Mouse (Mus musculus) adrenal gland, postnatal 10 days (tissue): ENCODE results near the gene Ypel2. TPM values are rescaled to one million over a fixed set of nuclear protein-coding genes. Genes with fewer than 3 reads are reported as not detected.

Source experiments
- DNase-seq: peaks from one replicate; pipeline ENCODE4 v3.0.0; 2021; ENCODE audit warnings: mixed read lengths
- total RNA-seq, 2 experiments: library from RNA; stranded (reverse); gene quantifications; 2 replicates each; pipeline ENCODE4 v1.2.3; 2021

Gene Ypel2
- total RNA-seq, 2 experiments from 2014 or later = 16.1 to 28.3 TPM

- DNase-seq = peak; percentile 73
Observed at GRCm38 (mm10) chr11:86995625-86996221, 2.2 kb upstream of the Ypel2 start.

- DNase-seq = no peak
Observed at GRCm38 (mm10) chr11:86994791-86995624, 1.5 kb upstream of the Ypel2 start.

DNA sequence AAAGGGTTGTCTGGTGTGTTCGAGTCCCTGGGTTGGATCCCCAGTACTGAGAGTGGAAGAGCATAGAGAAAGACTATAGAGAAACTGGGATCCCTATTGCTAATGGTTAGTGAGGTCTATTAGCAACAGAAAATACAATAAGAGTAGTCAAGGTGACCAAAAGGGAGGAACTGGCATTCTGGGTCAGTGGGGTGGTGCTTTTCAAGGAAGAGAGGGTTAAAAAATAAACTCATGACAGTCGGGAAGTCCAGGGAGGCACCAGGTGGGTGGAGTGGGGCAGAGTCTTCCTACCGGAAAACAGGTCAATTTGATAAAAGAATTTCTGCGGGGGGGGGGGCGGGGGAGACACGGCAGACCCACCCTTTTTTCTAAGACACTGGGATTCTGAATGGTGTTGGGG lies 823 bp upstream of the Ypel2 start:
- no peak for DNase-seq

DNA sequence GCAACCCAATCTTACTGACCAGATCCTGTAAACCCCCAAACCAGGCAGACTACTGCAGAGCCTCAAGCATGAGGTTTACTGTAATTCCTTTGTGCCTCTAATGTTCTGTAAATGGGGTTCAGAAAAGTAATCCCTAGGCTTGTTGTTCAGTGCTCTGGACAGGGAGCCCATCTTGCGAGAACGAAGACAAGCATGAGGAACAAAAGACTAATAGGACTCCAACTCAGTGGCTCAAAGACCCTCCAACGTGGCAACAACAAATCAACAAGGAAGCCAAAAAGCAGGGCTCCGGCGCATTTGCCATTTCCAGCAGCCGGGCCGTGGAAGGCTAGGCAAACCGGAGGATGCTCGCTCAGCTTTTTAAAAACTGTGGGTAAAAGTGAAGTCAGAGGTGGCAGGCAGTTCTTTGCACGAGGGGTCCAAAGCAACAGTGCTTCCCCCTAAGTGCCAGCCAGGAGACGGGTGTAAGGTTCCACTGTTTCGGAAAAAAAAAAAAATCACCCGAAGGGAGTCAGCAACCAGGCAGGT lies 982 bp downstream of the Ypel2 start:
- no peak for DNase-seq

DNA sequence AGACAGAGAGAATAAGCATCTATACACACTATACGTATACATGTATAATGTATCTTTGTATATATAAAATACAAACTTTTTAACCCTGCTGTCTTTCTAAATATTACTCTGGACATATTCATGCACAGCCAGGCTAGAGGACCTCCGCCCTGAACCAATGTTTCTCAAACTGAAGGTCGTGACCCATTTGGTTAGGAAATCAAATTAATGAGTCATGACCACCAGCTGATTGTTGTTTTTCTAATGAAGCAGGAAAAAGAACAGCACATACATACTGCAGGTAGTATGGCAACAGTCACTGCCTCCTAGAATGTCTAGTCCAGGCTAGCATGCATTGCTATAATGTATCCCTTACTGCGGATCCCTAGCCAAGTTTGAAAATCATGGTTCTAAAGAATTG lies 2.3 kb downstream of the Ypel2 start:
- no peak for DNase-seq

GRCm38 (mm10) chr11:86990309-86990708 lies 3.2 kb downstream of the Ypel2 start:
- DNase-seq = no peak

GRCm38 (mm10) chr11:86984990-86985389 lies 8.5 kb downstream of the Ypel2 start:
- DNase-seq = no peak

DNA sequence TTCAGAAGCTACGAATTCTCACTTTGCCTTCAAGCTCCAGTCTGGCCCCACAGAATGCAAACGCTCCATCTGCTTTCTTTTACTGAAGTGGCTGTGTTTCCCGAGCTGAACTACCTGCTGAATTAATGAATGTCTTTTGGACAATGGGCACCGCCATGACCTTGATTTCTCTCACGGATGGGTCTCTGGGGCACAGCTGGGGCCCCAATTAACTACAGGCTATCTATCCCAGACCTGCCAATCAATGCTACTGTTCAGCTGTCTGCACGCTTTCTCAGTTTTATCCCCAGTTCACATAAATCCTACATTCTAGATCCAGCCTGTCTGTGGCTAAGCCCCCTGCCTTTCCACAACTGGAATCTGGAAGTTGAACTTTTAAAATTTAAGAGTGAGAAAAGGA lies 10.5 kb downstream of the Ypel2 start:
- DNase-seq = no peak

- DNase-seq = no peak
Observed at GRCm38 (mm10) chr11:86981229-86981791, 12.2 kb downstream of the Ypel2 start.

DNA sequence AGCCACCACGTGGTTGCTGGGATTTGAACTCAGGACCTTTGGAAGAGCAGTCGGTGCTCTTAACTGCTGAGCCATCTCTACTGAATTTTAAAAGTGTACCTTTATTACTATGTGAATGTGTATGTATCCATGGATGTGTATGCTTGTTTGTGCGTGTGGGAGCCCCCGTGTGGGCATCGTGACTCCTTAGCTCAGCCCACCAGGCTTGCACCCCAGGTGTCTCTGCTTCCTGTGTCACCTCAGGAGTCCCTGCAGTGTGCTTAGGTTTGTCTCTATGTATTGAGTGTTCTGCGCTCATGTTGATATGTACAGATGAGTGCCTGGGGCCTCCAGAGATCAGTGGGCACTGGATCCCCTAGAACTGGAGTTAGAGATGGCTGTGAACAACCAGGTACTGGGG lies 13.0 kb downstream of the Ypel2 start:
- no peak for DNase-seq

DNA sequence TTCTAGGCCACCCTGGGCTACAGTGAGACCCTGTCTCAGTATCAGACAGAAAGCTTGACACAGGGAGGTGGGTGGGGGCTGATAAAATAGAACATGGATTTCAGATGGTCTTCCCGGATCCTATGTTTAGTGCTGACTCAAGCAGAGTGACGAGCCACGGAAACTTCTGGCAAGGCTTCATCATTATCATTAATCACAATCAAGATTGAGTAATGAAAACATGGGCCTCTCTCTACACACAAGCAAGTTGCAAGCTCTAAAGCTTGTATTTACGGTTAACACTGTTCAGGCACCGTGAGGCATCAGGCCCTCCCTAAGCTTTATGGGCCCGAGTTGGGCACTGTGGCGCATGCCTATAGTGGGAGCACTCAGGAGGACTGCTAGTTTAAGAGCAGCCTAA lies 13.7 kb downstream of the Ypel2 start:
- DNase-seq = no peak

GRCm38 (mm10) chr11:86977242-86977641 lies 16.3 kb downstream of the Ypel2 start:
- no peak for DNase-seq

GRCm38 (mm10) chr11:86974401-86974800 lies 19.1 kb downstream of the Ypel2 start:
- DNase-seq = no peak

GRCm38 (mm10) chr11:86973255-86973654 lies 20.3 kb downstream of the Ypel2 start:
- no peak for DNase-seq

GRCm38 (mm10) chr11:86971057-86971753 lies 22.3 kb downstream of the Ypel2 start:
- DNase-seq = no peak

GRCm38 (mm10) chr11:86969041-86969821 lies 24.3 kb downstream of the Ypel2 start:
- no peak for DNase-seq

GRCm38 (mm10) chr11:86967506-86967905 lies 26.0 kb downstream of the Ypel2 start:
- DNase-seq = no peak

DNA sequence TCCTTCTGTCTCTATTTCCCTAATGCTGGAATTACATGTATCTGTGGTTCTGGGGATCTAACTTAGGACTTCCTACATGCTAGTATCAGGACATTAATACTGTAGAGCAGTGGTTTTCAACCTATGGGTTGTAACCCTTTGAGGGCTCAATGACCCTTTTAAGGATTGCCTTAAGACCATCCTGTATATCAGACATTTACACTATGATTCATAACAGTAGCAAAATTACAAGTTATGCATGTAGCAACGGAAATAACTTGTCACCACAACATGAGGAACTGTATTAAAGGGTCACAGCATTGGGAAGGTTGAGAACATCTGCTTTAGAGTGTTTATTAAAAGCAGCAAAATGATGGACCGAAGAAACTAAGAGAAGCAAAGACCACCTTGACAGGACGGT lies 26.8 kb downstream of the Ypel2 start:
- no peak for DNase-seq

DNA sequence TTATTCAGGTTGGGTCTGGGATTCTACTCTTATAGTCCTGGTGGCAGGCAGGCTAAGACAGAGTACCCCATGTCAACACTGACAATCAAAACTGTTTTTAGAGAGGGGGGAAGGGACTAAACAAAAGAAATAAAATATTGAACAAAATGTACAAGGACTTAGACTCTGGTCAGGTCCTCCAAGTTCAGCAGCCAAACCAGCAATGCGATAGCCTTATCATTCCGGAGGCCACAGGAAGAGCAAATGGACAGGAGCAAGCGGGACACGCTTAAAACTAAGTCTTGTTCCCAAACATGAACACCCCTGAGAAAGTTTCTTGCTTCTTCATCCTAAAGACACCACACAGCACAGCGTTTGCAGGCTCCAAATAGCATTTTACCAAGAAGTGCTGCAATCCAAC lies 28.4 kb downstream of the Ypel2 start:
- DNase-seq = no peak

- DNase-seq = no peak
Observed at GRCm38 (mm10) chr11:86963698-86964097, 29.8 kb downstream of the Ypel2 start.

DNA sequence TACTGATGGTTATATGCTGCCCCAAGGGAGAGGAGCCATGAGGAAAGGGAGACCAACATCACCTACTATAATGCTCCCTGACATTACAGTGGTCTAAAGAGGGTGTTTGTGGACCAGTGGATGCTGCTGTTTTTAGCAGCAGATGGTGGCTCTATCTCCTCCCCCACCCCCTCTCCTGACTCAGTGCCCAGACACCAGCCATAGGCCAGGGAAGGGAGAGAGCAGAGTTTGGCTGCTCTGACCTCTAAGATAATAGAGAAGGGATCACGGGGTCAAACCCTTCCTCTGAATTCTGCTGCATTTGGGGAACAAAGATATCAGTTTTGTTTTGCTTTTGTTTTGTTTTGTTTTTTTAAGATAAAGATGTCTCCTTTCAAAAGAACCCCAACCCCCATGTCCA lies 30.5 kb downstream of the Ypel2 start:
- DNase-seq = no peak

- DNase-seq = no peak
Observed at GRCm38 (mm10) chr11:86962362-86962761, 31.1 kb downstream of the Ypel2 start.
